Comparison of ENCODE assay signal across 8 mouse cellular contexts in the genomic region with DNA sequence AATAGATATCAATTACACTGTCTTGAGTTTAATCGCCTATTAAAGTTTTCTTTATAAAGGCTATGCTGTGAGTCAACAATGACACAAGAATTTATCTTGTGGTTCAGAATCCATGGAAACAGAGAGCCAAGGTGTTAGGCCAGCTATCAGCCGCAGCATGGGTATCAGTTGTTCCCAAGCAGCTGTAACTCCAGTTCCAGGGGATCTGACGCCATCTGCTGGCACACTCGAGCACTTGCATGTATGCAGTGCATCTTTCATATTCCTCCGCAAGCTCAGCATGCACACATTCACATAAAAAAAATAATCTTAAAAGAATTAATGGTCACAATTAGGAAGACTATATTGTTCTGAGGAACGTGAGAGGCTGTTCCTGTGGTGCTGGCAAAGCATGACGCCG. TPM values are rescaled to one million over a fixed set of nuclear protein-coding genes. Genes with fewer than 3 reads are reported as not detected.
DNase-seq lines count a peak whose midpoint lies in the region.

No protein-coding gene starts in this region.

- DNase-seq in frontal cortex, adult 2 months (ENCODE audit: extremely low spot score in 1 of 2, low spot score in 1 of 2) = peak; percentile 18 to 68
- DNase-seq in frontal cortex, postnatal 10 days (ENCODE audit: low spot score in 2 of 2) = no peak
- DNase-seq in right cerebral cortex, adult 2 months (ENCODE audit: low spot score in 2 of 2) = peak; percentile 45 to 60
- no peak for DNase-seq in right cerebral cortex, postnatal 36 days (ENCODE audit: low spot score in 2 of 2)
- DNase-seq in cerebellum, postnatal 25 days = peak; percentile 40 to 64
- peak; percentile 58 to 60 for DNase-seq in kidney, postnatal 4 days
- peak; percentile 73 for DNase-seq in retina, embryonic 14.5 days (ENCODE audit: low spot score)
- DNase-seq in thymus, postnatal 14 days = no peak

RNA-seq across cellular contexts. Expression of gene Kcnma1, which starts 45.5 kb away (rescaled TPM):
- 45.7 and 51.9 TPM in 2 replicates for polyA plus RNA-seq in frontal cortex, adult 2 months (2012; rRNA removed)

Comparison
In these comparisons a context has a peak if more than half of its experiments do, and no peak if none do; other contexts are left out.
1. DNase-seq: peak in frontal cortex, adult 2 months (2 of 2), right cerebral cortex, adult 2 months (2 of 2), cerebellum, postnatal 25 days (2 of 2), kidney, postnatal 4 days (2 of 2) and retina, embryonic 14.5 days (single experiment); none in frontal cortex, postnatal 10 days (0 of 2), right cerebral cortex, postnatal 36 days (0 of 2) and thymus, postnatal 14 days (single experiment).